Mouse (Mus musculus): ENCODE data around the gene Lrrc8d.

DNA sequence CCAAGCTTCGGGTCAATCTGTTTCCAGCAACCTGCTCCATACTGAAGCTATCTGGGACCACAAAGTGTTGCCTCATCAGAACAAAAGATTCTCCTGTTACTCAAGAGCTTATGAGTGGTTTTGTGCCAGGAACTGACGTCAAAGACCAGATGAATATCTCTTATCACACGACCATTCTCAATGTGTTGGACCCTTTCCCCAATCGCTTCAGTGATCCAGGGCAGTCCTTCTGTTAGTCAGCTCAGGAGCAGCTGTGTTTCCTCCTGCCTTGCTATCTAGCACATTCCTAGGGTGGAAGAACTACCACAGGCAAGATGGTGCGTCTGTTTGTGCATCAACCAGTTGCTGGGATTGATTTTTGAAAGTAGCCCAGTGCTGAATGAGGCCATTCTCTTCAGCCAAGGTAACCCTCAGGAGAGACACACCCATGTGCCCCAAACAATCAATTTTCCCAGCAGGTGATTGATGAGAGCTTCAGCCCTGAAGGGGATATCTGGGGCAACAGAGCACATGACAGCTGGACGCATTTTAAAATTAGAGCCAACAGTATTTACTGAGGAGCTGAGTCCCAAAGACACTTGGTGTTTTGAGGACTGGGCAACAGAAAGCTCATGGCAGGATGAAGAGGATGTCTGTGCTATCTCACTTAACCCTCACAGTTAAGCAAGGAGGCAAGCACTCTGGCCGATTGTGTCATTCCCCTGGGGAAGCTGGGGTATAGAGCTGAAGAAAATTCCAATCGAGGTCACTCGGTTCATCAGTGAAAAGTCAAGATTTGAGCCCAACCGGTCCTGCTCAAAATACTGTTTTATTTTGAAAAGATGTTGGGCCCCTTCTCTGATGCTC, 30.0 kb upstream of the Lrrc8d start:
- no peak for TF ChIP-seq CTCF (conservative IDR thresholded peaks at IDR 0.05; ENCODE audit: insufficient read depth, insufficient read length, low read depth, low read length)
- no peak for TF ChIP-seq POLR2A (IDR thresholded peaks at IDR 0.05; ENCODE audit: low read depth, low read length)
